Mouse (Mus musculus) stomach, postnatal 0 days (tissue): ENCODE measurements at regions not wholly inside any gene's neighbourhood (a gene's known extent, or its start where the extent isn't known, plus 50 kb on each side); places are given as distances from the start of the nearest gene placed in this dataset.

Source experiments
- CTCF ChIP-seq: IDR thresholded peaks from 2 replicates; pipeline ENCODE4 v1.5.1; 2016; ENCODE audit warnings: antibody characterized with exemption, low read depth, mild to moderate bottlenecking, moderate library complexity
- EP300 ChIP-seq: optimal IDR thresholded peaks from 2 replicates; pipeline ENCODE3; 2016; ENCODE audit warnings: antibody characterized with exemption

- TF ChIP-seq EP300 (no peak), CTCF (no peak)
These were observed 493.1 kb upstream of the Cdh5 start for GRCm38 (mm10) chr8:103608291-103608690.
